Mouse (Mus musculus) kidney, adult 18-20 months (tissue): ENCODE measurements around the gene Hist1h1b.
"Not testable (repeated sequence)": the region's sequence is repeated elsewhere in the genome, so short reads cannot be mapped to it uniquely, and the experiment has no call there.

ENCODE experiments used
- DNase-seq: peaks from one replicate; pipeline ENCODE4 v3.0.0; 2021

Hist1h1b gene

GRCm38 (mm10) chr13:21779767-21780731, at the start of gene Hist1h1b:
Hist1h1b (minus strand) TSS chr13:21780625.
- DNase-seq: peak; percentile 34

- DNase-seq: no peak
Observed at GRCm38 (mm10) chr13:21828511-21828910, 48.1 kb upstream of the Hist1h1b start.

- not testable (repeated sequence) for DNase-seq
Observed at GRCm38 (mm10) chr13:21820082-21820890, 39.9 kb upstream of the Hist1h1b start.

GRCm38 (mm10) chr13:21812092-21812491, 31.7 kb upstream of the Hist1h1b start:
- not testable (repeated sequence) for DNase-seq

- DNase-seq: peak; percentile 18
Observed at GRCm38 (mm10) chr13:21811539-21811938, 31.1 kb upstream of the Hist1h1b start, which contains the start of gene Hist1h4m. Hist1h4m (plus strand) TSS chr13:21811746.

- not testable (repeated sequence) for DNase-seq
Observed at GRCm38 (mm10) chr13:21811074-21811473, 30.6 kb upstream of the Hist1h1b start.

- not testable (repeated sequence) for DNase-seq
Observed at GRCm38 (mm10) chr13:21810073-21810472, 29.6 kb upstream of the Hist1h1b start, which contains the start of the genes Hist1h2bq and Hist1h2ao. Hist1h2bq (minus strand) TSS chr13:21810197. Hist1h2ao (plus strand) TSS chr13:21810465.

GRCm38 (mm10) chr13:21803058-21803457, 22.6 kb upstream of the Hist1h1b start:
- not testable (repeated sequence) for DNase-seq

- DNase-seq: not testable (repeated sequence)
Observed at GRCm38 (mm10) chr13:21797163-21797562, 16.7 kb upstream of the Hist1h1b start.

- no peak for DNase-seq
Observed at GRCm38 (mm10) chr13:21795584-21795983, 15.2 kb upstream of the Hist1h1b start.

GRCm38 (mm10) chr13:21790601-21791283, 10.3 kb upstream of the Hist1h1b start:
- no peak for DNase-seq

GRCm38 (mm10) chr13:21789925-21790324, 9.5 kb upstream of the Hist1h1b start:
- DNase-seq: no peak

- DNase-seq: no peak
Observed at GRCm38 (mm10) chr13:21787760-21788593, 7.6 kb upstream of the Hist1h1b start.

GRCm38 (mm10) chr13:21786899-21787629, 6.6 kb upstream of the Hist1h1b start, which contains the start of the genes Hist1h2an and Hist1h2bp:
Hist1h2an (minus strand) TSS chr13:21787218.
Hist1h2bp (plus strand) TSS chr13:21787461.
- DNase-seq: peak; percentile 70

- no peak for DNase-seq
Observed at GRCm38 (mm10) chr13:21786189-21786898, 5.9 kb upstream of the Hist1h1b start.

GRCm38 (mm10) chr13:21784311-21784710, 3.9 kb upstream of the Hist1h1b start:
- no peak for DNase-seq

- peak; percentile 5 for DNase-seq
Observed at GRCm38 (mm10) chr13:21783734-21784161, 3.3 kb upstream of the Hist1h1b start.

GRCm38 (mm10) chr13:21783255-21783617, 2.8 kb upstream of the Hist1h1b start, which contains the start of gene Hist1h3i:
Hist1h3i (minus strand) TSS chr13:21783370.
- peak; percentile 30 for DNase-seq

- DNase-seq: peak; percentile 9
Observed at GRCm38 (mm10) chr13:21782361-21783254, 2.2 kb upstream of the Hist1h1b start.
